Mouse (Mus musculus): Measurements from ENCODE around the gene Lrch1.

Gene Lrch1

DNA sequence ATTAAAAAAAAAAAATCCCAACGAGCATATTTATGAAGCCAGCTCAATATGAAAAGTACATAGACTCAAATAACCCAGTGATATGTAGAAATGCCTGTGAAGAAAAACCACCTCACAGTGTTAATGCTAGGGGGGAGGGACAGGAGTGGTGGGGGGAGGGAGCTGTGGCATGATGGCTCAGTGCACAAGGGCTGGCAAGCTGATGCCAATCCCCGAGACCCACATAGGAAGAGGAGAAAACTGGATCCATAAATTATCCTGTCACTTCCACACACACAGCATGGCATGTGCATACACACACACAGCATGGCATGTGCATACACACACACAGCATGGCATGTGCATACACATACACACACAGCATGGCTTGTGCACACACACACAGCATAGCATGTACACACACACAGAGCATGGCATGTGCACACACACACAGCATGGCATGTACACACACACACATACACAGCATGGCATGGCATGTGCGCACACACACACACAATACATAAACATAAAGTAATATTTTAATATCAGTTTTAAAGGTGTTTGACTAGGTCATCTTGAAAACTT, 54.5 kb downstream of the Lrch1 start:
- DNase-seq (ENCODE audit: low spot score): no peak

DNA sequence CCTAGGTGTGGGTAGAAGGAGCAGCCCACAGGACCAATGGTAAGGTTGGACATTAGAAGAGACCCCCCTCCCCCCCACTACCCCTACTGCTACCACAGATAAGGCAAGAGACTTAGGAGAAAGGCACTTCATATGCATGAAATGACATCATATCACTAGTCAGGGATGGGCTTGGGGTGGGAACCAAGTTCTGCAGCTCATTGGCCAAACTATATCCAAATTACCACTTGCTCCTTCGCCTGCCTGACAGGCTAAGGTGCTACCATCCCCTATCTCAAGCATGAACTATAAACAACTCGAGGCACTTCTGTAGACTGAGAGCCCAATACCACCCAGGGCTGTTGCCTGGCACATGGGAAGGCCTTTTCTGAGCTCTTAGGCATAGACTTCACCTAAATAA, 58.4 kb downstream of the Lrch1 start:
- DNase-seq (ENCODE audit: low spot score): no peak

DNA sequence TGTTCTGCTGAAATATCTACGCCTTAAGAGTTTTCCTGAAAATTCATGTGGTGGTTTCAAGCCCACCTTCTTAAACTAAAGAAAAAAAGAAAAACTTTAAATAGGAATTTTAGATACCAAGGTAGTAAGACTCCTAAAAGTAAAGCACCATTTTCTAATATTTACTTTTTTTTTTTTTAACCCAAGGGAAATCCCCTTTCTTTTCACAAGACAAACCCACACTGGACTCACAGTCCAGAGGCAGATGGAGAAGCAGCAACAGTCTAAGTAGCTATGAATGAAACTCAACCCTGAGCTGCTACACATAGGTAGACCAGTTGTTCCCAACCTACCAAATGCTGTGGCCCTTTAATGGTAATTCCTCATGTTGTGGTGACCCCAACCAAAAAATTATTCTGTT, 59.6 kb downstream of the Lrch1 start:
- no peak for DNase-seq (ENCODE audit: low spot score)

DNA sequence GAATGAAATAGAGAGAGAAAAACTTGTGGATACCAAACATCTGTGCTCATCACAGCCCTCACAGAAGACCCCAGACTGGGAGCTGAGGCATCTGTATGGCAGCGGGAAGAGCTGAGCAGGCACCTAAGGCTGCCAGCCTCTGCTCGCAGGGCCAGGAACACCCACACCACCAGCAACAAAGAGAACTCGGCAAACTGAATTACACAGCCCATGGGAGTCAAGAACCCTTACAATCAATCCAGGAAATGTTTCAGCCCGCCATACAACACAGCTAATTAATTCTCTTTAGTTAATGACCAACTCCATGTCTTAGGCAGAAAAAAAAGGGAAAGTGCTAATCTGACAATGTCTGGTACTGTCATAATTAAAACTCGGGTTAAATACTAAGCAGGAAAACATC, 61.2 kb downstream of the Lrch1 start:
- DNase-seq (ENCODE audit: low spot score): no peak

DNA sequence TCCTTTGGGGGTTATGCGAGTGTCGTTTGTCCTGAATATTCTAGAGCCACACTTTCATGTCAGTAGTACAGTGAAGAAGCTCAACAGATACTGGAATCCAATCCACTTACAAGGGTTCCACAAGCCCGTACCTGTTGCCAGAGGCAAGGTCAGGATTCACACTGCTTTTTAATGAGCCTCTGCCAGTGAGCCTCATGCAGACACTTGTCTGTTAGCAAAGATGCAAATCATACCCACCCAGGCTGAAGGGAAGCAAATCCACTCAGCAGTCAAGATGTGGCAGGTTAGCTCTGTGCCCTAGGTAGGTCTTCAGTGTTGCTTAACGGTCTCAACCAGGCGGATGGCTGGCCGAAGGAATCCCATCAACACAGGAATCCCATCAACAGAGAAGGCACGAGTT, 62.8 kb downstream of the Lrch1 start:
- DNase-seq (ENCODE audit: low spot score): no peak

DNA sequence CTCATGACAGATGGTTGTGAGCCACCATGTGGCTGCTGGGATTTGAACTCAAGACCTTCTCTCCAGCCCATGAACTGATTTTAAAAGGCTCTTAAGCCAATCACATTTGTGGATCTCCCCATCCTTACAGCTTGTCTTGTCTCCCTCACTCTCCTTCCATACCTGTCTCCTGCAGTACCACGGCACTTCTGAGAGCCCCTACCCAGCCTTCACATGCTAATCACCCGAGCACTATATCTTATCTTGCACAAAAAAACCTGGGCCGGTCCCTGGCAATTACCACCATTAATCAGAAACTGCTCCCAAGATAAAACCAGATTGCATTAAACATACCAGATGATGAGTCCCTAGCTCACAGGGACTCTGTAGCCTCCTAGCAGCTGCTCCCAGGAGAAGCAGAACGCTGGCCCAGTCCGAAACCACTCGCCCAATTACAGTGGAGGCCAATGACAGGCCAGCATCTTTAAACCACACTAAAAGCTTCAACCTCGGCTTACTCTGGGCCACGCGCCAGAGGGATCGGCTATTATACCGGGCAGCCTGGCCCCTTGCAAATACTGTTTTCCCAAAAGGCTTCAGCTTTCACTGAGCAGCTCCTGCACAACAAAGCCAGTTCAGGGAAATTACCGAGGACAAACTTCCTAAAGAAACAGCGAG, 63.5 kb downstream of the Lrch1 start:
- peak; percentile 58 for DNase-seq (ENCODE audit: low spot score)

DNA sequence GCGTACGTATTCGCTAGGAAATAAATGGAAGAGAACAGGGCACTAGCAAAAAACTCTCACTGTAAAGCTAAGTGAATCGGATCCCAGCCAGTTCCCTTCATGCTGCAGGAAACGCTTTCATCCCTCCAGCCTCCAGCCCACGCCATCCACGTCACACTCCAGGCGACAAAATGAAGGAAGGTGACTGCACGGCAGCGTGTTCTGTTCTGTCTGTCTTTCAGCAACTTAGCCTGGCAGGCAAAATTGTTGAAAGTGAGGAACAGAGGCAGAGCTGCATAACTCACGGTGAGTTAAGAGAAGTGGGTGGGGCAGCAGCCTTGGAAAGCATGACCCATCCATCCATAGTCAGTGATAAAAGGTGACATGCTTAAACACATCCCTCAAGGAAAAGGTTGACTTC, 64.5 kb downstream of the Lrch1 start:
- DNase-seq (ENCODE audit: low spot score): no peak

DNA sequence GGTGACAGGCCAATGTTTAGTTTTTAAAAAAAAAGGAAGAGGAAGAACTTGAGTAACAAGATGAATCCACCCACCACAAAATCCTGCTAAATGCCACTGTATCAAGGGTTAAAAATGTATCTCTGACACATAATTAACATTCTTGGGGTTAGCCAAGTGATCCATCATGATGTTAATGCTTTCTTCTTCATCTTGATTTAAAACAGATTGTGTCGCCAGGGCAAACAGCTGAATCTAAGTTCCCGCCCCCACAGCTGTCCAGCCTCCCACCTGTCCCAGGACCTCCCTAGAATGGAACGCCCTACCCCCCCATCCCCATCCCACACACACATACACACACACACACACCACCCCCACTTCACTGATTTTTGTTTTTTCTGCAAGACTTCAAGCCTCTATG, 64.9 kb downstream of the Lrch1 start:
- no peak for DNase-seq (ENCODE audit: low spot score)

DNA sequence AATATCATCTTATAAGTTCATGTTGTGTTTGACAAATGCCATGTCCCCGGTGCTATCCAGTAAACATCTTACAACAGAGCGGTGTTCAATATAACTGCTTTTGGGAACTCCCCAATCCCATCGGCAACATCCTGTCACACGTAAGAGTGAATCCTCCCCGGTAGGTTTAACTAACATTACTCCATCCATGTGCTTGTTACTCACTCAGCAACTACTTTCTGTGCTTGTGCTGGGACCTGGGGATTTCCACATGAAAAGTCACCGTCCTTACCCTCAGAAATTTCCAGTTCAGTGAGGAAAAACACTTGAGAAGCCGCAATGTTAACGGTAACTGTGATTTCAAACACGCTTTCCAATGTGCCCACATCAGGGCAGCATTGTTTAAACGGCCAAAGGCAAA, 66.8 kb downstream of the Lrch1 start:
- DNase-seq (ENCODE audit: low spot score): no peak

DNA sequence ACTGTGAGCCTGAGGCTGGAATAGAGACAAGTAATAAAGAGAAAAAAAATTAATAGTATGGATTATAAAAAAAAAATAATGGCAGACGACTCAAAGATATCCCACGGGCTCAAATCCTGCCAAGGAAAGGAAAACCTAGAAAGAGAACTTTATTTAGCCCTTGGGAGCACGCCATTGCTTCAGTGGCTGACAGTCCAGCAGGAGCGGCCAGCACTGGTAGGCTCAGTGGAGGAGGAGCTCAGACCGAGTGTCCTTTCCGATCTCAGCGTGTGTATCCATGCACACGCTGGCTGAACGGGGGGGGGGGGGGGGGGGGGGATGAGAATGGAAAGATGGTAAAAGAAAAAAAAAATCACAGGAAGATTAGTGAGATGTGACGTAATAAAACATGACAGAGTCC, 68.2 kb downstream of the Lrch1 start:
- no peak for DNase-seq (ENCODE audit: low spot score)

DNA sequence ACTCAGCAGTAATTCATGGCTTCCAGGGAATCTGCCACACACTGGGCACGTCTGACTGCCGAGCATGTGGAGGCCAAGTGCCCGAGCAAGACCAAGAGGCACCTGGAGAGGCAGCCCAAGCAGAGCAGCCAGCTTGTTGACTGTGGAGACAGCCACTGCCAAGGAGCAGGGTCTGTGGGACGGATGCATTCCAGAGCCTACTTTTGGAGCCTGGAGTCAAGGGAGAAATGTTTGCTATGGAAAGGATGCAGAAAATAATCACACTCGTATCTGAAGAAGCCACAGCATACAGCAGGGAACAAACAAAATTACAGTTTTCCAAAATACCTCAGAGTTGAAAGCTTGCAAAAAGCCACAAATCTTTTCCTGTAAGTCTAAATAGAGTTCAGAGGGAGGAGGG, 70.4 kb downstream of the Lrch1 start:
- no peak for DNase-seq (ENCODE audit: low spot score)

DNA sequence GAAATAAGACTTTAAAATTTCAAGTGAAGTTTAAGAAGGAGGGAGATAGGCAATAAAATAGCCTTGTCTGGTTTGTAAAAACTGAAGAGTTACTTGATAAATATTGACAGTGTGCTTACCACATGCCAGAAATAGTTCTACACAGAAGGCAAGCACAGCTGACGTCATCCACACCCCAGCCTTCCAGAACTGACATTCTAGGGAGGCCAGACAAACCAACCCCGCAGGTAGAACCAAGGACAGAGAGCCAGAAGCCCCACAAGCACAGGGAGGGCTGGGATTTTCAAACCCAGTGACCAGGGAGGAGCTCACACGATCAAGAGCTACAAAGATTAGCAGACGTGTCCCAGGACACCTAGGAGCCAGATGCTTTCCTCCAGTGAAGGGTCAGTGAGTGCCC, 76.5 kb downstream of the Lrch1 start:
- DNase-seq (ENCODE audit: low spot score): no peak

DNA sequence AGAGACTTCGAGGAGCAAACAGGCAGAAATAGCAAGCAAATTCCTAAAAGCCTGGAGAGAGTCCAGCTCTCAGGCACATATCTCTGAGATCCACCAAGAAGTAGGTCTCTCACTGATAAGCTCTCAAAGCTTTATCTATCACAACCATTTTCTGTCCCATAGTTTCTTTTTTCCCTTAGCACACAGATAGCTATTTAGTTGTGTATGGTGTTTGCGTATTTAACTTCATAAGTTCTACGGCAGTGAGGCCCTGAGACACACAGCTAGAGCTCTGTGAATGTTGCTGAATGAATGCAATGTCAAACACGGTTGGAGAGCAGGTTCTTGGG, 78.8 kb downstream of the Lrch1 start:
- DNase-seq (ENCODE audit: low spot score): no peak

DNA sequence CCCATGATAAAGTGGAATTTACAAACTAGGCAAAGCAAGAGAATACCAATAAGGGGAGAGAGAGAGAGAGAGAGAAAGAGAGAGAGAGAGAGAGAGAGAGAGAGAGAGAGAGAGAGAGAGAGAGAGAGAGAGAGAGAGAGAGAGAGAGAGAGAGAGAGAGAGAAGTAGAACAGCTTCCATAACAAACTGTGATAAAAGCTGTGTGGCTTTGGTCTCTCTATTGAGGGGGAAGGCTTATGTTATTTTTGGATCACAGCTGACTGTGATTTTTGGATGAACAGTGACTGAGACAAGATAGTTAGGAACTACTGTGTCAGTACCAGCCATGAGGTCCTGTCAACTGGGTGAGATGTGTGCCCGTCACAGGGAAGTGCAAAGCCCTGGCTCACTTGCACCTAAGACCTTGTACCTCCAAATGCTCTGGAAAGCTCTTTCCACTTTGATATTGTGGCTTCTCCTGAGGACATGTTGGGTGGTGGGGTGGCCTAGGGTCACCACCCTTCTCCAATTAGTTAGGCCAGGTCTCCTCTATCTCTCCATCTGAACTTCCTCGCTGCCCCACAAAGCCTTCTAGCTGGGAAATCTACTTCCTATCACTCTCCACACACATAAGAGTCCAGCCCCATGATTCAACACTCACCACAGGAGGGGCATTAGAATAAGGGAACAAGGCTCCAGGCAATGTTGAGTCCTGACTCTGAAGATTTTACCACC, 79.3 kb downstream of the Lrch1 start:
- DNase-seq (ENCODE audit: low spot score): no peak

DNA sequence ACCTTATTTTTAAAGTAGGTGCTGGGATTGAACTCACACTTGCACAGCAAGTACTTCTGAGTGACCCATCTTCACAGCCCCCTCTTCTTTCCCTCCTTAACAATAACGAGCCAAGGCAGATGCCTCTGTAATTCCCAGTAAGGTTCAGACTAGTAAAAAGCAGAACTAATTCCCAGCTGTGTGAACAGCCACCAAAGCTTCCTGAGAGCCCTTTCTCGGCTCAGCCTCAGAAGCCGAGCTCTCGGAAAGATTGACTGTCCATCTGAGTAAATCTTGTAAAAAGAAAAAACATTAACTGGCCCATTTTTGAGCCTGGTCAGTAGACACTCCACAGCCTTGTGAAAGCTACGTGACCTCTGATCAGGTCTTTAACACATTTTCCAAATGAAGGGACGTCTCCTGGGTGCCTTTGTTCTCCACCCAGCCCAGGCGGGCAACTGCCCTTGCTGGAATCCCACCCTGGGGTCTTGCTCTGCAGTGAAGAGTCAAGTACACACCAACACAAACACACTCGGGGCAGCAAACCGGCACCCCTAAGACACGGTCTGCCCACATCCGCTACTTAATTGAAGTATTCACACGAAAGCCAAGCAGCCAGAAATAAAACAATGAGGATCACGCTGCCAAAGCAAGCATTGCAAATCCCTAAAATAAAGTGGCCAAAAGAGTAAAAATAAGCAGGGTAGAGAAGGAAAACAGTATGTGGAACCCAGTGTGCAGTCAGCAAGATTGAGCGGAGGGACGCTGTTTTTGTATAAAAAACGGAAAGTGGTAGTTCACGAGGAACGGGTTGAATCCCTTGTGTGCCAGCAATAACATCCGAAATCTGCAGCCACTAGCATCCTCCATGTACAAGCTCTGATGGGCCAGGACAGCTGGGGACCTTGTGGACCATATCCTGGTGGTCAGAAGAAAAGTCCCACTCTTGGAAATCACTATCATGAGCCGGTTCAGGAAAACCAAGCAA, 80.3 kb downstream of the Lrch1 start:
- DNase-seq (ENCODE audit: low spot score): no peak

DNA sequence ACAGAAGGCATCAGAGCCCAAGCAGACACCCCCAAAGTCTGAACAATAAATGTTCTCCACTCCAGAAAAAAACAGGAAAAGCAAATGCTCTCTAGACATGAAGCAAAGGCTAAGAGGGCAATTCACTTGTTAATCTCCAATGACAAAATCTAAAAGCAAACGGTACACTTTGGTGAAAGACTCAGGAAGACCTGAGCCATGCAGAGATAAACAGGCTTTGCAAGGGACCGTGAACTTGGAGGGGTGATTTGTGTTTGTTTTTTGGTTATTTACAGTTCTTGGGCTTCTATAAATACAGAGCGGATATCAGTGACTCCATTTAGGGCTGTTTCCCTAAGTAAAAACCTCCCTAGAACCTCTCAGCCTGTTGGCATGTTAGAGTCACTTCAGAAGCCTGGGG, 81.9 kb downstream of the Lrch1 start:
- DNase-seq (ENCODE audit: low spot score): no peak

DNA sequence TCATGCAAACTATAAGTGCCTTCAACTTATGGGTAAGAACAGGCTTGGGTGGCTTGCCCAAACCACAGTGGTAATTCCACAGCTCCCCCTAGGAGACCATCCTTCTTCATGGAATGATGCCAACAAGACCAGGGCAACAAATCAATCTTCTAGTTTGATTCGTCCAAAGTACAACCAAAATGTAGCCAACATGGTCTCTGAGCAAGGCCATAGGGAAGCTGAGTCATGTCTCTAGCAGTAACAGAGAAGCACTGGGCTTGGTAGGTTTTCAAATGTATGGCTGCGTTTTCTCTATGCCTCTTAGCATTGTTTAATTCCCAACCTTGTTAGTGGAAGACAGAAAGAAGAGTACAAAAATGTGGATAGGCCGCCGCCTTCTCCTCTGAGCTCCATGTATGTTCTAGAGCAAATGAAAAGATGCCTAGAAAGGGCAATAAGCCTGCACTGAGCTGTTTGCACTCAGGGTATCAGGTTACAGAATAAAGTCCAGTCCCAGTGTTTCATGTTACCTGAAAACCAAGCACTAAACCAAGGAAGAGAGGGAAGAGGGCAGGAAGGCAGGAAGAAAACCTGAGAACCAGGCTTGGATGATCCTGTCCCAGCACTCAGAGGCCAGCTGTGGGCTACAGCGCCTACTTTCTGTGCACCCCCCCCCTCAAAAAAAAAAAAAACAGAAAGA, 82.7 kb downstream of the Lrch1 start:
- no peak for DNase-seq (ENCODE audit: low spot score)

DNA sequence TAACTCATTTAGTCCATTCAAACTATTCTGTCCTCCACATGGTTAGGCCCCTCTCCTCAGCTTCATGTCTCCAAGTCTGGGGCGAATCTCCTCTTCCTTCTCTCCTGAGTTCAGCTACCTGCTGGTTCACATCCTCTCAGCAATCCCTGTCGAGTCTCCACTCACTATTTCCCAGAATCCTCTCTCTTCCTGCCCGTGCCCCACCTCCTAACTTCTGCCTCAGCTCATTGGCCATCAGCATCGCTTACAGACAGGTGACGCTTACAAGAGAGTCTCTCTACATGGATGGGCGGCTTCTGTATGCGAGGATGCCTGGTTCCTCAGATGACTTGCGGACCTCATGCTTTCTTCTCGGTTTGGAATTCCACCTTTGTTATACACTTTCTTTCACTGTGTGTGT, 86.2 kb downstream of the Lrch1 start:
- no peak for DNase-seq (ENCODE audit: low spot score)

DNA sequence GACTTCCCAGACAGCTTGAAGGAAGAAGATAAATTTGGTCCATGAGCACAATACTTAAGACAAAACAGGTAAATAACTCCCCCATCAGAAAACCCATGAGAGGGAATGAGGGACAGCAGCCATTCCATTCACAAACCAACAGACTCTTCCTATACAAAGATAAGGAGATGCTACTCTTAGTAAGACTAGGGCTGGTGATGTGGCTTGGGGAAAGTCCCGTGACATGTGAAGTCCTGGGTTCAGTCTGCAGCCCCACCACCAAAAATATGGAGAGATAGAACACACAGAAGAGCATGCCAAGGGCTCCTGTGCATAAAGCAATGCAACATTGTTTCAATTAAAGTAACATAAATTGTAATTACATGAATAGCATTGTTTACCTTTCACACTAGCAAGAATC, 88.5 kb downstream of the Lrch1 start:
- DNase-seq (ENCODE audit: low spot score): no peak

DNA sequence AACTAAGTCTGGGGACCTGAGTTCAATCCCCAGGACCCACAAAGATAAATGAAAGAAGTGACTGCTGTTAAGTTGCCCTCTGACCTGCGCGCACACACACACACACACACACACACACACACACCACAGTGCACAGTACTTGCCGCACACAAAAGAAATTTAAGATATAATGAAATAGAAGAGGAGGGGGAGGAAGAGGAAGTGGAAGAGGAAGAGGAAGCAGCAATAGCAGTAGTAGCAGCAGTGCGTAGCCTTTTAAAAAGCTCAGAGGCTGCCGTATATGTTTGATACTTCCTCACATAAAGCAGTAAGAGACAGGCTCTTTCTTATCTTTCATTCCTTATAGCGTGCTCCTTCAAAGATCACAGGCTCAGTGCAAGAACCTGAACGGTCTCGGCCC, 92.2 kb downstream of the Lrch1 start:
- no peak for DNase-seq (ENCODE audit: low spot score)

DNA sequence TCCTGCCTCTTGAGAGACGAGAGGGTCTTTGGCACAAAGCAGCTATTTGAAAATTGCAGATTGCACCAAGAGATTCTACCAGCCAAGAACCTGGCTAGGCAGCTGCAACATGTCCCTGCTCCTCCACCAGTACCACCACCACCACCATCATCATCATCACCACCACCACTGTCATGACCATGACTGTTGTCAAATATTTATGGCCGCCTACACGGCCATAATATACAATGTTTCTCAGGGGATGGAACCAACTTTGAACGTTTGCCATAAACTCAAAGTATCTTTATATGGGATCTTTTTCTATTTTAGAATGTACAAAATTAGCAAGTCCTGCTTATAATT, 93.9 kb downstream of the Lrch1 start:
- DNase-seq (ENCODE audit: low spot score): no peak
